Mouse (Mus musculus) adrenal gland, adult 2 months (tissue): ENCODE results near the gene Tgfbi. TPM values are rescaled to one million over a fixed set of nuclear protein-coding genes. Genes with fewer than 3 reads are reported as not detected.

ENCODE experiments used
- polyA plus RNA-seq: library from polyadenylated mRNA; depleted of rRNA; stranded (reverse); fragments of >200 nt; gene quantifications from 2 replicates; pipeline ENCODE4 v1.2.3, GENCODE M21; 2012; rRNA removed
- total RNA-seq, 2 experiments: library from RNA; stranded (reverse); gene quantifications; 2 replicates each; pipeline ENCODE4 v1.2.3; 2021

Tgfbi gene
- total and polyA plus RNA-seq, 3 experiments = 30.7 to 80.5 (median 69.6) TPM

Other genes starting within 250 kb of the Tgfbi start
- gene Gm3045, start 182.9 kb upstream of the Tgfbi start, total RNA-seq = not detected
- gene Gm3045, start 182.9 kb upstream of the Tgfbi start, polyA plus RNA-seq = not detected in 2 replicates
- gene Slc25a48, start 171.2 kb upstream of the Tgfbi start, total RNA-seq = 1 to 10 TPM; 2.1 to 2.9 TPM
- 0.91 TPM in 2 replicates for gene Slc25a48, start 171.2 kb upstream of the Tgfbi start, polyA plus RNA-seq
- gene Il9, start 127.3 kb upstream of the Tgfbi start, total RNA-seq = not detected
- not detected in 2 replicates for gene Il9, start 127.3 kb upstream of the Tgfbi start, polyA plus RNA-seq
- gene Fbxl21, start 87.1 kb upstream of the Tgfbi start, total RNA-seq = 1 to 10 TPM; 4.0 to 6.5 TPM
- 1.5 and 2.9 TPM in 2 replicates for gene Fbxl21, start 87.1 kb upstream of the Tgfbi start, polyA plus RNA-seq
- gene Lect2, start 61.0 kb upstream of the Tgfbi start, total RNA-seq = under 1 TPM in 1 of 2 experiments, not detected in 1; 0.49 TPM
- gene Lect2, start 61.0 kb upstream of the Tgfbi start, polyA plus RNA-seq = not detected in 2 replicates
- 10 to 100 TPM; 48.9 to 49.7 TPM for gene Smad5, start 93.5 kb downstream of the Tgfbi start, total RNA-seq
- 9.7 and 16.7 TPM in 2 replicates for gene Smad5, start 93.5 kb downstream of the Tgfbi start, polyA plus RNA-seq
- not detected for gene Gm45623, start 144.3 kb downstream of the Tgfbi start, total RNA-seq
- not detected in 2 replicates for gene Gm45623, start 144.3 kb downstream of the Tgfbi start, polyA plus RNA-seq